Mouse (Mus musculus): ENCODE measurements around the gene Fnbp1l.

- TF ChIP-seq CTCF (IDR thresholded peaks at IDR 0.05; ENCODE audit: low read depth) (peak; percentile 100), EP300 (IDR thresholded peaks at IDR 0.05; ENCODE audit: low read depth) (no peak)
Measured at GRCm38 (mm10) chr3:122638329-122639196, 19.0 kb upstream of the Fnbp1l start.
